Mouse (Mus musculus) cerebellum, postnatal 14 days (tissue): ENCODE measurements at regions not wholly inside any gene's neighbourhood (a gene's known extent, or its start where the extent isn't known, plus 50 kb on each side); places are given as distances from the start of the nearest gene placed in this dataset.

ENCODE experiments used
- DNase-seq, 2 experiments: peaks; one replicate each; pipeline ENCODE4 v3.0.0; 2021; ENCODE audit warnings: mixed read lengths in 2 of 2

DNA sequence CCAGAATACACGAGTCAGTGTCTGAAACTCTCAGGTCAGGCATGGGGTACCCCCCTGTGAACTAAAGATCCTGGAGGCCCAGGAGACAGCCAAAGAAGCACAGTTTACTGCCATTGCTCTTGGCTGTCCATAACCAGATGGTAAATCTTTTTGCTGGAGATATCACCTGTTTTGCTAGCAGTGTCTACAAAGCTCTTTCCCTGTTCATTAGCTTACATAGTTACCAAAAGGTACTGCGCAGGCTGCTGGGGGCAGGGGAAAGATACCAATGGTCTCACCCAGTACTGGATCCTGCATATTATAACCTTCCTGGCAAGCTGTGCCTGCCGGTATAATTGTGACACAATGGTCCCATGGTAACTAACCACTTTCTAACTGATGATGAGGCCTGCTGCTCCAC is 321.9 kb upstream of the Nfe2l3 start:
- DNase-seq = no peak

DNA sequence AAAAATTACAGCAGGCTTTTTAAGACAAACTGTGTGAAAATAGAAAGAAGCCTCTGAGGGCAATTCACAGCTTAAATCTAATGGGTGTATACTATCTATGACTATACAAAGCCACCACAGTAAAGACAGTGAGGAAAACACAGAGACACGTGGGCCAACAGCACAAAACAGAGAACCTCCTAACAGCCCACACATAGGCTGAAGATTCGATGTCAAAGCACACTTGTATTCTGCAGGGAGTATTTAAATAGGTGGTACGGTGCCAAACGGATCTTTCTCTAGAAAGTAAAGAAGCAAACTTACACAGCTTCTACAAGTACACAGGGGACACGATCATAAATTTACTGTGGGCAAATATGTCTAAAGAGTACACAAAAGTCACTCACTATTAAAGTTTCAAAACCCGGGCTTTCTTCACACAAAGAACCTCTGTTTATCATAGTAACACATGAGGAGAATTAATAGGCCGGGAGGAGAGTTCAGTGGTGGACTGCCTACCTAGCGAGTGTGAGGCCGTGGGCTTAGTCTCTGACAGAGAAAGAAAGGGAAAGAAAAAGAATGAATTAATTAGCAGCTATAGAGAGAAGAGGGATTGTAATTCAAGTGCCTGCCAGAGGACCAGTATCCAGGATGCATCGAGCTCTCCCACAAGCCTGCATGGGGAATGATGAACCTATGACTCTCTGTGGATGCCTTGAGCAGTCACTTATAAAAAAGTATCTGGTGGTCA is 317.7 kb upstream of the Nfe2l3 start:
- DNase-seq = no peak

DNA sequence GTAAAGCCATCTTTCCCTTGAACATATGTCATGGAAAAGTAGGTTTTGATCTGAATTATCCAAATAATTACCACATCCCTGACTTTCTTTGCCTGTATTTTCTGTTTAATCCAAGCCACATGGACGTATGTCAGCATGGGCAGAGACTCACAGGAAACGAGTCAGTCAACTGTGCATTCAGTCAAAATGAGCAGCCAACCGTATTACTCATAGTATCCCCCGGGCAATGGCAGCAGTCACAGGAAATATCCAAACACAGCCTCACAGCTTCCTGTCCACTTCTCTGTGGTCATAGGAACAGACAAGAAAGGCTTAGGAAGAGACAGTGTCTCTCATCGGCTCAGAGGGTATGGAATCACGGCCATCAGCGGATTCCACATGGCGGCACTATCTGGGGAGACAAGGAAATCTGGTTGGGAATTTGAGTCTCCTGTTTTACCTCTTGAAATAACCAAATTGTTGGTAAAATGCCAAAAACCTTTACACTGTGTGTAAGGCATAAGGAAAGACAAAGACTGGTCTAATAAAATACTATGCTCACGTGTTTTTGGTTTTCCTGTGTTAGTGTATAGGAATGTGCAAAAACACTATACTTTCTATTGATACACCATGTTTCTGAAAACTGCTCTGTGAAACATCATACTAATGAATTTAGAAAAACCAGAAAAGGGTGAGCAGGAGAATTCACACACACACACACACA is 313.5 kb upstream of the Nfe2l3 start:
- peak in 1 of 2 experiments; percentile 18 for DNase-seq

DNA sequence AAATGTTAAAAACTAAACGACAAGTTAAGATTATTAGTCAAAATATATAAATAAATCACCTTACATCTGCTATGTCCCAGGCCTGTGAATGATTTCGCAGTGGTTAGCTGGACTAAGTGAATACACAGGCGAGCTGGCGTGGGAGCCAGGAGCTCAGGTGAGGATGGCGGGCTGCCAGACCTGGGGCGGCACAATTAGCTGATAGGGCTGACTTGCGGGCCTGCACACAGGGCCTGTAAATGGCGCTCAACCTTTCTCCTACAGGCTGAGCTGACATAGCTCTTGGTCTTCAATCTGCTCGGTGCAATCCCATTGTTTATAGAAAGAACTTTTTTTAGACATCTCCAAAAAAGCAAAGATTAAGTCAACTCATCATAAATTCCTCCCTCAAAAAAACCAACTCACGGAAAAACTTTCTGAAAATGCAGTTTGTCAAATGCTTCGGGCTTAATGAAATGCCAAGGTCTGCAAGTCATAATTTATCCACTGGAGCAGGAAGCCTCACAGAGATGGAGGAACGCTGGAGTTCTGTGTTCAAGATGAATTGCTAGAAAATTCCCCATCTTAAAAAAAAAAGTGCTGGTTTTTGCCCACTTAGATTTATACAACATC is 312.7 kb upstream of the Nfe2l3 start:
- DNase-seq = peak; percentile 75 to 78

DNA sequence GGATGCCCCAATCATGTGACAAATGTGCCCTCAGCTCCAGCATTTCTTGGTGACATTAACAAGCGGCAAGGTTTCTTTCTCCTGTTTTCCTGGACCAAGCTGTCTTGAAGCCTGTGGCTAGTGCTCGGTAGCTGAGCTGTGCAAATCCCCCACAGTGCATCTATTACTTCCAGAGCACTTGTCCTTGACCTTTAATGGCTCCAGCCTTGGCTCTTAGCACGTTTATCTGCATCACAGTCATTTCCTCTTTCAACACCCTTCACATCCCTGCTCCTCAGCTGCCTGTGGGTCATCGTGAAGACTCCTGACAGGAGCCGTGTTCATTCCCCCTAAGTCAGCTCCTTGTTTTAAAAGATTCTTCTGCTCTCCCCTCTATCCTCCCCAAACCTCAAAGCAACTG is 309.5 kb upstream of the Nfe2l3 start:
- no peak for DNase-seq

DNA sequence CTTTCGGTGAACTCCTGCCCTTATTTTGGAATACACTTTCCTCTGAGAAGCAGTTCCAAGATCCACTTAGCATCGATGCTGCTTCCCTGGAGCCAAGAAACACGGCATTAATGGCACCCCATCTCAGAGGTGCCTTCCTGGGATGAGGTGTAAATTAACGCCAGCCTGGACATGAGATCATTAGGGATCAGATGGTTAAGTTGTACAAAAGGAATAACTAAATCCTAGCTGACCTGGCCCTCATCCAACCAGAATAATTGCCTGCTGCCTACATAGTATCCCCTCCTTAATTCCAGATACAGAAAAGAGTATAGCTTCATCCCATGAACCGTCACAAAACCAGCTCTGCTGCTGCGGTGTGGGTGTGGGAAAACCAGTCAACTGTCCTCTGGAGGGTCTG is 304.6 kb upstream of the Nfe2l3 start:
- DNase-seq = no peak

DNA sequence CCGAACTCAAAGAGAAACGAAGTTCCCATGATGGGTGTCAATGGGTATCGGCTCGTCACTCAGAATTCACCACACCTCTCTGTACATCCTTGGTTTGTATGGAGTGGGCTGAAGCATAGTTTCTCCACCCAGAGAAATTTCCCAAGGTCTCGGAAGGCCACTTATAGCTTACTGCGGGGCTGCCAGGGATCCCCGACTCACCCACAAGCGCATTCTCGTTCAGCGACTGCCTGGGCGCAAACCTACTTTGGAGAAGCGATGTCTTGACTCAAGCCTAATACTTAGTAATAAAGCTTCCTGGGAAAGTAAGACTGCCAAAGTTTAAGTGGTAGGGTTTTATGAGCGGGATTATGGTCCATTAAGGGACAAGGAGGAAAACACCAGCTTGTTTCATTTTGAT is 303.4 kb upstream of the Nfe2l3 start:
- no peak for DNase-seq

DNA sequence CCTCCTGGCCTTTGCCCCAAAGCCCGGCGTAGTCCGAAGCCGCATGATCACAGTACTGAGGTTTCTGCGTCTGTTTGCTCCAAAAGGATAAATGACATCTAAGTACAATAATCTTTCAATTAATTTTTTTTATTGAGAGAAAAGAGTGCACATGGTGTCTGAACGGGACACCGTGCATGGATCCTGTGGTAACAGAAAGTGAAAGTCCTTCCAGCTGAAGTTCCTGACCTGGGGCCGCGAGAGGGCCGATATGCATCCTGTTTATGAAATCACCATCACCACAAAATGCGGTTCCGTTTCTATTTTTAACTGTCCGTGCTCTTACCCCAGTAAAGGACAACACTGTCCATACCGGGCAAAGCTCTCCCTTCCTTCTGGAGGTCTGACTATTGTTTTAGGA is 302.9 kb upstream of the Nfe2l3 start:
- DNase-seq = no peak

DNA sequence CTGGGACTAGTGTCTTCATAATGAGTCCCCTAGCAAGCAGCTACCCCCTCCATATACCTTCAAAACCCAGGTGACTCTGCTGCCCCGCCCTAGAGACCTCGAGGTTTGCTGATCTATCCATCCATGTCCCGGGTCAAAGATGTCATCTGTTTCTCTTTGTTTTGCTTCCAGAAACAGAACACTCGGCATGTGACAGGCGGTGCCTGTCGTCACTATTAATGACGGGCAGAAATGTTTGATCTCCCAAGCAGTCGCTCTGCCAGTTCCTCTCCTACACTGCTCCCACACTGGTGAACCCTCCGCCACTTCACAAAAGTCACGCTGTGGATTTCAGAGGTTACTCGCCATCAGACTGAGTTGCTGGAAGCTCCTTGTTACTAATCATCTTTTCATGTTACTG is 287.7 kb upstream of the Nfe2l3 start:
- DNase-seq = no peak

DNA sequence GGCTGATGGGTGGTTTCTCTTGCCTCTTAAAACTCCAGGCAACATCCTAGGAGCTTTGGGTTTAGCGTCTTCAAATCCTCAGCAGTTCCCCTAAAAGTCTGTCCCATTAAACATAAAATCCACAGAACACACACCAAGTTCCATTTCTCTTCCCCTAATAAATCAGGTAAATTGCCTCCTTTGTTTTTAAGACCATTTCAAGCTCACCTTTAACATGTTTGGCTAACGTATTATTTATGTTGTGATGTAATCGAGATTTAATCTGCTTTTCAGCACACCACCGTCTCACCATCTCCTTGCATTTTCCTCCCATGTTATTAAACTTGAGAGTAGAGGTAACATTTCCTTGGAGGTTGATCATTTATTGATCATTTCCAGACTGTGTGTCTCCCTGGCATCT is 286.6 kb upstream of the Nfe2l3 start:
- DNase-seq = no peak

DNA sequence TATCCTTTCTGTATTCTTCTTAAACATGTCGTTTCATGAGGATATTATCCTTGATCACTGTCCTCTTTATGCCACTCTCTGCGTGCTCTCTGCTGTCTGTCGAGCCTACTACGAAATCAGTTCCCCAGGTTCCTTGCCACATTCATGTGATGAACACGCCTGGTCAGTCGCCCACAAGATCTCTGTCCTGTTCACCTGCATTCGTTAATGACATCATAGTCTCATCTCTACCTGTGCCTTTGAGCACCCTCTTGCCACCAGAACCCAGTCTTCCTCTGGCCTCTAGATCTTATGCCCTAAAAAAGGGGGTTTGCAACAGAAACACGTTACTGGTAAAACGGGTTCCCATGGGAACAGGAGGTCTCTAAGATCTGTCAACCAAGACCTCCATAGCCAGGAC is 283.6 kb upstream of the Nfe2l3 start:
- no peak for DNase-seq

DNA sequence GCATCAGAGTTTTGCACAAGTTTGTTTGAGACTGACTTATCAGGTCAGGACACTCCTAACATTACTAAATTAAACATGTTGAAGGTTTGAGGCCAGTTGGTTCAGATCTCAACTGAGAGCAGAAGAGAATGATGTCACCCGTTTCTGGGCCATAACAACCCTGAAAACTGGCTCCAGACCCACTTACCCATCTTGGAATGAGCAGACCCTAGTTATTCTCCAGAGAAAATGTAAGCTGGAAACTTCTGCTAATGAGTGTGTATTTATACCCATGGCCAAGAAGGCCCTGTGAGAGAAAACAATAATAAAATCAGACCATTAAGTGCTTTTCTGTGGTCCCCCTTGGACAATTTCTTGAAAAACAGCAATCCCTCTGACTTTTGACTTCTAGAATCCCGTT is 282.4 kb upstream of the Nfe2l3 start:
- no peak for DNase-seq

DNA sequence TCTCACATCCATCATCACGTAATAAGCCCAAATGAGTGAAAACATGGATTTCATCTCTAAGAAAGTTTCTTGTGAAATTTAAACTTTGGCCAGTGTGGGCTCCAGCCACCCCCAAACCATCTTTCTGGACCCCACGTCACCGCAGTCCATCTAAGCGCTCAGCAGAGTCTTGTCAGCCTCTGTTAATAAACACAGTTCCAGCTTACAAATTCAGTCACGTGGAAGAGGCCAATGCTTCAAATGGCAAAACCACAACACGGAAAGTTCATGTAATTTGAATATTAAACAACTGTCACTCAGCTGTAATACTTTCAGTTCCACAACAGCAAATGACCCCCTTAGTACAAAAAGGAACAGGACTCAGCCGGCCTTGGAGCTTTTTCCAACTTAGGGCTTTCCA is 282.0 kb upstream of the Nfe2l3 start:
- no peak for DNase-seq

DNA sequence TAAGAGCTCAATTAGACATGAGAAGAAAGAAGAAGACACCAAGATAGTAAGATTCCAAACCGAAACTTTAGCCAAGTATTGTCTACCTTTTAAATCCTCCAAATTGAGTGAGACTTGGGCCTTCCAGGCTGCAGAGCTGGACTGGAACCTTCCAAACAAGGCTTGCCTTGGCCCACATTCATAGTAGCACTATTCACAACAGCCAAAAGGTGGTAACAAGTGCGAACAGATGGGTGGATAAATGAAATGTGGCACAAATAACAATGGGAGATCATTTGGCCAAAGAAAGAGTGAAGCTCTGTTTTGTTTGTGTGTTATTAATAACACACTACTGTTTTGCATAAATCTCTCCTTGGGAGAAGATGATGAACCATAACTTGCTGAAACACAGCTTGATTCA is 281.6 kb upstream of the Nfe2l3 start:
- peak; percentile 37 for DNase-seq

DNA sequence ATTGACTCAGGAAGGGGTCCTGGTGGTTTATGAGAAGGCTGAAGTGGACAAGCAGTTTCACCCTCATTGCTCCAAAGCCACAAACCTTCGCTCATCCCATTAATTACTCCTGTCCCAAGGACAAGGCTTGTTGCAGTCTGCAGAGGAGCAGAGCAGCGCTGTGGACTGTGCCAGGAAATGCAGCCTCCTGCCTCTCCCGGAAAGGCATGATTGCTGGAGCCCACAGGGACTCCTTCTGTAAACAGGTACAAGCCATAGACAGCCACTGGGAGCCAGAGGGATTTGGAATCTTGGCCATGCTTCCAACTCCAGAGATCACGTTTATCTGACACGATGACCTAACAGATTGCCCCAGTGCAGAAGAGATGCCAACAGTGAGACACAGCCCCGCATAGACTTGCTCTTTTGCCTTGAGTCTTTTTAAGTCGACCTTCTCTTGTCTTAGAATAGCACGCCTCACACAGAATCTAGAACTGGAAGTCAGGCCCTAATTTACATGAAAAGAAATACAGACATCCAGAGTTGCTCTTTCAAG is 275.6 kb upstream of the Nfe2l3 start:
- no peak for DNase-seq

DNA sequence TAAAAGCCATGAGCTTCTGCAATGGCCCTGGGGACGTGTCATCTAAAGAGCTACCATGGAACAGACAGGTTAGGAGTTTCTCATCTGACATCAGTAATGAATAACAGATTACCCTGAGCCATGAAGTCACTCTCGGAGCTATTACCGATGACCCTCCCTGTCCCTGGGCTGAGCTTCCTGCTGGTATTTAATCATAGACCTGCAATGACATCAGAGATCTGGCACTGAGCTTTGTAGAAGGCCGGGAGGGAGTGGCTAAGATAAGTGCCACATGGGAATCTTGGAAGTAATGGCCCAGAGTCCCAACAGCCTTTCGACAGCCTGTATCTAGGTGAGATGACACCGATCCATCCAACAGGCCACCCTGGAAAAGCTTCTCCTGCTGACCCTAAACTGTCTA is 271.3 kb upstream of the Nfe2l3 start:
- no peak for DNase-seq

DNA sequence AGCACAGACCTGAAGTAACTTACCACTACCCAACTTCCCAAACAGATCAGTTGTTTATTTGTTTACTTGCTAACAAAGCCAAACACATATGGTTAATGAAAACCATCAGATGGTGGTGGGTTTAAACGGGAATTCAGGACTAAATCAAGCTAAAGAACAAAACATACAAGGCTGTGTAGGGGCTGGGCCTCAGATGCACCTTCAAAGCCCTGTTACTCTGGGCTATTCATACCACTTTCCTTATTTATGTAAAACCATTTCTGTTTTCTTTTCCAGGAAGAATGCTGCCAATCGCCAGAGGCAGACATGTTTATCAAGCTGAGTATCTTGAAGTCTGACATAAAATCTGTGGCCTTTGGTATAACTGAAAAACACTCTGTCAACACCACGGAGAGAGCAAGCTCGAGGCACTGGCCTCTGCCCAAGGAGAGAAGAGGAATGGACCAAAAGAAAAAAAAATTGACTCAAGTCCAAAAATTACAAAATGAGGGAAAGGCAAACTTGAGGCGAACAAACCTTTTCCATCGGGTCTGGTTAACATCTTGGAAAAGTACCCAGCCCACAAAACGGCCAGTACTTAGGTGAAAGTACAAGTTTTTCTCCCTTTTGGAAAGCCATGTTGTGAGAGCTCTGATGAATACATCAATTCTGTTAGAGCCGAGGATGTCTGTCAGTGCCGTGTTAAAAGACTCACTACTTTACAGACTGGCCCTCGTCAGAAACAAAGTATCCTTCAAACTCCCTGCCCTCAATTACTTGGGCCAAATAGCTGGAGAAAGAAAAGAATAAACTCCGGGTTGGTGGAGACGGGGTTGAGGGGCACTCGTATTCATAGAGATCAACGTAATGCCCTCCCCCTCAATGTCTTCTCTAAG is 270.0 kb upstream of the Nfe2l3 start:
- DNase-seq = no peak

DNA sequence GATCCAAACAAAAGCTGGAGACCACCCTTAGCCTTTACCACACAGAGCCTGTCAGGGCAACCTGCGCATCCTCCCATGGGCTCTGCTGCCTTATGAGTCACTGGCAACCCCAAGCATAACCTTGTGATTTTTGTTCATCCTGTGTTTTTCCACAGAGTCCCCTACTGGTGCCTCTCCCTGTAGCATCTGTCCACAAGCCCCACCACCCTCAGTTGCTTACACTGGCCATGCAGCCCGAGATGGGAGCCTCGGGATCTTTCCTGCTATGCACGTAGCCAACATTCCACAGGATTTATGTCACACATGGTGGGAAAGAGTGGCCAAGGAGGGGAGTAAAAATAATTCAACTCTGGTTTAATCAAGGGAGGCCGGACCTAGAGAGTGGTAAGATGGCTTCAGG is 269.2 kb upstream of the Nfe2l3 start:
- no peak for DNase-seq

DNA sequence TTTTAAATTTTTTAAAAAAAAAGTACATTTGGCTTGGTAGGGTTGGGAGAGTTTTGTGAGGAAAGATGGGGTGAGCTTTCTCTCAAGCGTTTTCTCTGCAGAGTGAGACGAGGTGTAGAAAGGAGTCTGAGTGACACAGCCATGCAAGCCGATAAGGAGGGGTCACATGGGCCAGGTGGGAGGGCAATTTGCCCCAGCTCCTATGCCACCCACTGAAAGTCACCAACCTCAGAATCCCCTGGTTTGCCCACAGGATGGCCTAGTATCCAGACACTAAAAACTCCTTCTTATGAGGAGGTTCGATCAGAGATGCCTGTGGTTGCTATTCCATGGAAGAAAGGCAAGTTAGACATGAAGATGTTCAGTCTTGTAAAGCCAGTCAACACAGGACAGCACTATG is 268.6 kb upstream of the Nfe2l3 start:
- DNase-seq = no peak

DNA sequence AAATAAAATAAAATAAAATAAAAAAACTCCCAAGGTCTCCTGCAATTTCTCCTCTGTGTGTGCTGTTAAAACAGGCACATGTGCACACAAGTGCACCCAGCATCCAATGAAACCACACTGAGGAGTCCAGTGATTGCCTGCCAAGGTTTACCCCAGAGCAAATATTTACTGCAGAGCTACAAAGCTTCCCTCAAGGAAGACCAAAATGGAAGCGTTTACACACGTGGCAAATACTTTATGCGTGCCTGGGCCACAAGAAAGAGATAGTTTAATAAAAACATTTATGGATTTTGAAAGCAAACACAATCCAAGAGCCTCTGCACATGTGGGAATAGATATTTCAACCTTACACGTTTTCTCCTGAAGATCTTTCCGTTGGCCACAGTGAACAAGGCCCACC is 265.4 kb upstream of the Nfe2l3 start:
- no peak for DNase-seq

DNA sequence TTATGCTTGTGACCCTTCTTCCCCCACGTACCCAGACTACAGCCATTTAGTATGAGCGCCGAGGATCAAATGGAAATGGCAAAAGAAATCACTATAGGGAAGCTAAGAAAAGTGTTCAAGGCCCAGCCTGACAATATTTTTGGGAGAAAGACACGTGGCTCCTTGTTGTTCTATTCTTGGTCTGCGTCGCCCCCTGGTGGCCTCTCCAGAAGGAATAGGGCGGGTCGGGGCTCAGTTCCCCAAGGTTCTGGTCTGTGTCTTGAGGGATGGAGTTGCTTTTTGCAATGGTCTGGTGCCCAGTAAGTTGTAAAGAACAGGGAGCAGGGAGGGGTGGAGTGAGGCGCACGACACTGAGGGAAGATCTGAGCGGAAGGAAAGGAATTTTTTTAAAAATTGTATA is 264.4 kb upstream of the Nfe2l3 start:
- peak; percentile 90 to 94 for DNase-seq

DNA sequence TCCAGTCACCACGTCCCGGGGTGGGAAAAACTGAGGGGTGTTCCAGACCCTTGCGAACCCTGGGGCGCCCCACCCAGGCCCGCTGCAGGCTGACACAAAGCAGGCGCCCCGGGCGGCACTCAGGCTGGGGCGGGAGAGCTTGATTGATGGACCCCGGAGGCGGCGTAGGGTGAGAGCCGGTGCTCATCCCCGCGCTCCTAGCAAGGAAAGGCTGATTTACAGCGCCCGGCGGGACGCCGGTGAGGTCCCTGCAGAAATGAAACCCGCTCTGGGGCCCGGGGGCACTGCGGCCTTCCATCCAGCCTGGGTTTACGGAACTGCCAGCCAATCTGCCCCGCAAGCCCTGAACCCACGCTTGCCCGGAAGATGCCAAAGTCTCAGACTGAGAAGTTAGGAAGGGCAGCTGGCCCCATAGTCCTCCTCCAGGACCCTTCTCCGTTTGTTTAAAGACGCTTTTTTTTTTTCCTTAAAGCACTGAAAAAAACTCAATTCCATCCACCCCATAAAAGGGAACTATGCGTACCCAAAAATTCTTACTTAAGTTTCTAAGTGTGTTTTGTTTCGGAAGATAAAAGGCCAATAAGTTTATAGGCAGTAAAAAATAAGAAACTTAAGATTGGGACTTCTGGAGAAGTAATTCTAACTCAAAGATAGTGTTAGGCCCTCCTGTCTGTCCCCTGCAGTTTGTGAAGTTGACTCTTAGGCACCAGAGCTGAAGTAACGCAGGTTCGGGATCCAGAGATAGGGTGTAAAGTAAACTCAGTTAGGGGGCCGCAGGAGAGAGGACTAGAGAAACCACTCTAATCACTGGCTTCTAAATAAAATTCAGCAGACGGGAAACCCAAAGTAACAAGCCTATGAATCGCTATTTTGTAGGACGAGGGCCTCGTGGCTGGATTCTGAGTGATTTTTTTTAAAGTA is 263.4 kb upstream of the Nfe2l3 start:
- peak; percentile 29 to 34 for DNase-seq
